Mouse (Mus musculus) left cerebral cortex, postnatal 14 days (tissue): ENCODE data around the gene Mfrp. TPM values are rescaled to one million over a fixed set of nuclear protein-coding genes. Genes with fewer than 3 reads are reported as not detected.

ENCODE experiments used
- DNase-seq, 2 experiments: peaks; one replicate each; pipeline ENCODE4 v3.0.0; 2021 to 2022; ENCODE audit warnings: low spot score in 2 of 2, mixed read lengths in 1 of 2
- intact Hi-C: fragments of 180-260 bp; cut with DNase I; formaldehyde crosslinking; loops from one replicate; pipeline ENCODE4 v1.15.1; 2025
- total RNA-seq, 2 experiments: library from RNA; stranded (reverse); gene quantifications; 2 replicates each; pipeline ENCODE4 v1.2.3; 2021

Gene Mfrp
- total RNA-seq, 2 experiments from 2014 or later, result 0.46 to 0.82 TPM

DNA sequence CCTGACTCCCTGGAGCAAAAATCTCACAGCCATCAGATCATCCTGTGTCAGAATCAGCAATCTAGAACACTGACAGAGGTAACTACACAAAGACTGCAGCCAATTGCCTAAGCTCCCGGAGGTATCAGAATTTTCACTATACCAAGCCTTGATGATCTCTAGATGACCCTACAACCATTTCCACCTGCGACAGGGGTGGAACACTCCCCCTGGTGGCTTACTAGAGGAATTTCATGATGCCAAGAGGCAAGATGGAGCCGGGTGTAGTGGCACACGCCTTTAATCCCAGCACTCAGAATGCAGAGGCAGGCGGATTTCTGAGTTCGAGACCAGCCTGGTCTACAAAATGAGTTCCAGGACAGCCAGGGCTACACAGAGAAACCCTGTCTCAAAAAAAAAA, 22.8 kb downstream of the Mfrp start:
- intact Hi-C loops, result loop anchor here (10.0 kb wide), 2 partner anchors 110 to 270 kb away; partner anchors contain the start of genes Cbl and Slc37a4
- no peak for DNase-seq

DNA sequence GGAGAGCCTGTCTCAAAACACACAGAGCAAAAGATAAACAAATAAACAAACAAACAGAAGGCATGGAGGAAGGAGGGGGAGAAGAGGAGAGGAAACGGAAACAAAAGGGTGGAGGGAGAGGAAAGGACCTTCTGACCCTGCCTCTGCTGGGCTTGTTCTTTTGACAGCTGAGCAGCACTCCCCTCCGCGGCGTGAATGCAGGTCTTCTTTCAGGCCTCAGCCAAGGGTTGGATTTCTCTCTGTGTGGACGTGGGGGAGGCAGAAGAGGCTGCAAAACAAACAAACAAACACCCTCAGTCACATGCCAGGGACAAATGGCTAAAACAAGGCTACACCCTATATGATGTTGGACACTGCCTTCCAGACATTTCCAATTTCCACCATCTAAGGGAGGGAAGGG, 23.5 kb downstream of the Mfrp start:
- intact Hi-C loops, result loop anchor here (10.0 kb wide), 2 partner anchors 110 to 270 kb away; partner anchors contain the start of genes Cbl and Slc37a4
- DNase-seq, result no peak

DNA sequence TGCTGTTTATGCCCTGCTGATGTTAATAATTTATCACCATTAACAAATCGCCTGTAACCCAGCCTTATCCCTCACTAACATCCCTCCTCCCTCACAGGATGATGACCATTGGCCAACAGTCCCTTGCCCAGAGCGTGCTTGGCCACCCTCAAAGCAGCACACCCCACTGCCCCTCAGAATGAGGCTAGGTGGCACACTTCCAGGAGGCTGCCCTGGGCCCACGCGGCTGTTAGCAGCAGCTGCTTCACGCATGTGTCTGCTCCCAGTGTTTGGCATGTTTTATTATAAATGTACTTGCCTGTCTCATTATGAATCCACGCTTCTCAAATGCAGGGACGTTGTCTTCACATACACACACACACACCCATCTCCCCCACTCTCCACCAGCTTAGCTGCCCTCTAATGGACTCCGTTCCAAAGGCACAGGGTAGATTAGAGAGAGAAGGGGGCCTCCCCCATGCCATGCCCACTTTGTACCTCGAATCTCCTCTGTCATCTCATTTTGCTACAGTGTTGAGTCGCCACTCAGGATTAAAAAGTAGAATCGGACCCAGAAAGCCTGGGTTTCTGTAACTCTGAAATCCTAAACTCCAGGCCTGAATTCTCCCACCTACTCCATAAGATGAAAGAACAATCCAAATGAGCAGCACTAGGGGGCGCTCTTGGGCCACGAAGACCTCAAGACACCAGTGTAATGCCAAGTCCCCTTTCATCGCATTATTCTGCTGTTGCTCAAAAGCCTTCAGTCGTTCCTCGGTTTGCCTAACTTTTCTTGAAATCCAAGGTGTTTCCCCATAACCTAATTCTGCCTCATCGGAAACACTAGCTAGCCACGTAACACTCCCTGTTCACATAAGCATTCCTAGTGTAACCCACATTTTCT, 24.3 kb downstream of the Mfrp start:
- DNase-seq, result peak; percentile 94
- intact Hi-C loops, result loop anchor here (10.0 kb wide), 2 partner anchors 109 to 269 kb away; partner anchors contain the start of genes Cbl and Slc37a4

DNA sequence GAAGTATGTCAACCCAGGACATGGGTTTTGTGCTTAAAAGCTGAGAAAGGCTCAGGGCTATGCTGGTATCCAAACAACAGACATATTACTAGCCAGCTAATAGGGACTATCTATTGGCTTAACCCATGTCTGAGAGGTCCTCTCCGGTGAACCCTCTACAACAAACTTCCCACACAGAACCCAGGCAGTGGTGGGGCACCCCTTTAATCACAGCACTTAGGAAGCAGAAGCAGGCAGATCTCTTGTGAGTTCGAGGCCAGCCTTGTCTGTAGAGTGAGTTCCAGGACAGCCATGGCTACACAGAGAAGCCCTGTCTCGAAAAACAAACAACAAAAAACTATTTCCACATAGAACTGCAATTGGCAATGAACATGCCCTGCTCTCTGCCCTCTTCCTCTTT, 25.2 kb downstream of the Mfrp start:
- intact Hi-C loops, result loop anchor here (10.0 kb wide), 2 partner anchors 108 to 268 kb away; partner anchors contain the start of genes Cbl and Slc37a4
- no peak for DNase-seq

DNA sequence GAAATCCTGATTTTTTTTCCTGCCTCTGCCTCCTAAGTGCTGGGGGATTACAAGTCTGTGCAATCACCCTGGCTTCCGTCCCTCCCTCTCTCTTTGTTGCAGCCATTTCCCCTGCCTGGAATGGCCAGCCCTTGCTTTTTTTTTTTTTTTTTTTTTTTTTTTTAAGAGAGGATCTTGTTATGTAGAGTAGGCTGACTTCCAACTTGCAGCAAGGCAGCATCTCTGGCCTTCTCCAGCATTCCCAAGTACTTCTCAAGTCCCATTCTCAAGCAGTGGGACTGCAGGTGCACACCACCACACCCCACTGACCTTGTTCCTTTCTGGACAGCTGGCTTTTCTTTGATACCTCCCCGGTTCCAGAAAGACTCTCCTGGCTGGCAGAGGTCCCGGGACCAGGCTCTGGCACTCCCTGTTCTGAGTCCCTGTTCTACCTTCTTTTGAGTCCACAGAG, 25.8 kb downstream of the Mfrp start:
- intact Hi-C loops, result loop anchor here (10.0 kb wide), 2 partner anchors 107 to 267 kb away; partner anchors contain the start of genes Cbl and Slc37a4
- DNase-seq, result no peak

DNA sequence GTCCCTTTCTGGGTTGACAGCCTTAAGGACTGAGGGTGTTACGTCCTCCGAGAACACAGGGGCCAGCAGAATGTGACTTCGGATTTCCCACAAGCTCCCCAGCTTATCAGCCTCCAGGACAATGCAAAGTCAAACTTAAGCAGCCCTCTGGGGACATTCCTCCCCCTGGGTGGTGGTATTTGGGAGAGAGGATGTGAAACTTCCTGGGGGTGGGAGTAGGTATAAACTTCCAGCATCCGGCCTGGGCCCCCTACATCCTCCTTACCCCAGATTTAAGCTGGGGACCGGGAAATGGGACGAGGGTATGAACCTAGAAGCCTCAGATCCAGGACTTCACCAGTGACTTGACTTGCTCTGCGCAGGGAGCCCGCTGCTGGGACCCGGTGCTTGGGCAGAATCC, 28.1 kb downstream of the Mfrp start:
- no peak for DNase-seq

DNA sequence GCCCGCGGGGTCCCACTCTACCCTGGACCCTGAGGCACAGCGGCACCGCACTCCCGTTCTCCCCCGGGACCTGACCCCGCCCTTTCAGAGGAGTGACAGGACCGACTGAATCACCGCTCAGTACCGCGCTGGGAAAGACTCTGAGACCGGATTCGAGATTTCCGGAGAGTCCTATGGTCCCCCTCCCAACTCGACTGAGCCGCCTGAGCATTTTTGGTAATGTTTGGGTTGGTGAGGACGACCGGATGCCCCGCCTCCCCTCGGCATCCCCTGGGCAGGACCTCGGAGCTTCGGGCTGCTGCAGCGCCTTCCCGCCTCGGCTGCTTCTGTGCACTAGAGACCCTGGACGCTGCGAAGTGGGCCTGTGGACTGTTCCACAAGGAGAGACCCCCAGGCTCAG, 28.5 kb downstream of the Mfrp start:
- DNase-seq, result no peak
- intact Hi-C loops, result no loop called here

More for the DNA sequence above, 28.1 kb downstream of the Mfrp start:
- intact Hi-C loops, result loop anchor here (10.0 kb wide), 2 partner anchors 105 to 265 kb away; partner anchors contain the start of genes Cbl and Slc37a4

DNA sequence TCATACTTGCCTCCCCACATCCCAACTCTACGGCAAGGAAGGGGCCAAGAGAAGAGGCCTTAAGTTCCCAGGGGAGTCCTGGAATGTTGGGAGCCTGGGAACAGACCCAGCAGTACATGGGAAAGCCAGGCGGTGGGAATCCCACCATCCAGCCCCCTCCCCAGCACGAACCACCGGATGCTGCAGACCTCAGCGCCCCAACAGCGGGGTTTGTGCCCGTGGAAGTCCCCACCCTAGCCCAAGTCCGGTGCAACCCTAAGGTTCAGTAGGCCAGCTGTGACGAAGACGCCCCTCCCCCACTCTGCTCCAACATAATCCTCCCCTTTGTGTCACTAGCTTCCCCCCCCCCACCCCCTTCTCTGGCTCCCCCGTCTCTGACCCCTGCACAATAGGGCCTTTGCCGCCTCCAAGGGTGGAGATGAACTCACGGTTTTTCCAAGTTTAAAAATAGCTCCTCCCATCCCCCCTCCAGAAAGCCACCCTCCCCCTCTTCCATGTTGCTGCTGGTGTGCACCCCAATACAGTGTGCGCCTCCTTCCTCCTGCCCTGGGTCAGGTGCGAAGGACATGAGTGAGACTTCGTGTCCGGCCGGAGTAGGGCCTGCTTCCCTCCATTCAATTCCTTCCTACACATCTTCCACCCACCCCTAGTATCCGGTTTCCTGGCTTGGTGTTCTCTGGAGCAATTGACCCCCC, 29.2 kb downstream of the Mfrp start:
- no peak for DNase-seq
- intact Hi-C loops, result no loop called here

DNA sequence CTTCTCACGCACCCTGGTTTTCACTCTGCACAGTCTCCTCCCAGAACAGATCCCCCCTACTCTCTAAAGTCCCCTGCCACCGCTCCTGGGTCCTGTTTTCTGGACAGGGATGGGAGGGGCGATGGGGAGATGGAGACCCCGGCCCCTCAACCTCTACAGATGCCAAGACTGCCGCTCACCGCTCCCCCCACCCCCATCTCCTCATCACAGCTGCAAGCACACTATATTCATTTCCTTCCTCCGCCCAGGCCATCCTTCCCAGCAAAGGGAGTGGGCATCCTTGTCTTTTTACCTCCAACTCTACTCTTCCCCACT, 29.7 kb downstream of the Mfrp start:
- no peak for DNase-seq
- intact Hi-C loops, result no loop called here

DNA sequence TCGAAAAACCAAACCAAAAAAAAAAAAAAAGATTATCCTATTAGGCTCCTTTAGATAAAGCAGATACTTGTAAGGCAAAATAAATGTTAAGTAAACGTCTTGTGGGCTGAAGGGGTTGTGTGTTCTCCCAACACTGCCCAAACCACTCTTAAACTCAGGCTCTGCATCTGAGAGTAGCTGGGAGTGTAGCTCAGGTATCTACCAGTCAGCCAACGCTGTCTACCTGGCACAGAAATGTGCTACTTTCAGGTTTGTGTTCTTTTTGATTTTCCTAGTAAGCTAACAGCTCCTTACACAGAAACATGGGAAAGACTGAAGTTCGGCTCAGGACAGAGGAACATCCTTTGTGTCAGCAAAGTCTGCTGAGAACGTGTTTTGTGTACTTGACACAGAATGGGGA, 30.7 kb downstream of the Mfrp start:
- intact Hi-C loops, result no loop called here
- no peak for DNase-seq

DNA sequence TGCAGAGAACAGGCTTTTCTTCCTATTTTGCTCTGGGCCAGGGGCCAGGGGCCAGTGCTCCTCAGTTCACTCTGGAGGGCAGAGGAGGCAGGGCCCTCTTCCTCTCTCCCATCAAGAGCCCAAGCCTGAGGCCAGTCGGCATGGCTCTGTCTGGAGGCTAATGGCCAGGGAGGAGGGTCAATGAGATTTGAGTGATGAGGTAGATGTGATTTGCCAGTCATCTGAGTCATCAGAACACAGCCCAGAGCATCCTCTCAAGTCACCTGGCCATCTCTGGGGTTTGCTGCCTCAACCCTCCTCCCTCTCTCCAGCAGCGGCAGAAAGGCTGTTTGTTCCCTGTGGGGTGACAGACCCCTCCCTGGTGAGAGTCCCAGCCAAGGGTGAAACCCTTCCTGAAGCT, 31.8 kb downstream of the Mfrp start:
- no peak for DNase-seq
- intact Hi-C loops, result no loop called here

DNA sequence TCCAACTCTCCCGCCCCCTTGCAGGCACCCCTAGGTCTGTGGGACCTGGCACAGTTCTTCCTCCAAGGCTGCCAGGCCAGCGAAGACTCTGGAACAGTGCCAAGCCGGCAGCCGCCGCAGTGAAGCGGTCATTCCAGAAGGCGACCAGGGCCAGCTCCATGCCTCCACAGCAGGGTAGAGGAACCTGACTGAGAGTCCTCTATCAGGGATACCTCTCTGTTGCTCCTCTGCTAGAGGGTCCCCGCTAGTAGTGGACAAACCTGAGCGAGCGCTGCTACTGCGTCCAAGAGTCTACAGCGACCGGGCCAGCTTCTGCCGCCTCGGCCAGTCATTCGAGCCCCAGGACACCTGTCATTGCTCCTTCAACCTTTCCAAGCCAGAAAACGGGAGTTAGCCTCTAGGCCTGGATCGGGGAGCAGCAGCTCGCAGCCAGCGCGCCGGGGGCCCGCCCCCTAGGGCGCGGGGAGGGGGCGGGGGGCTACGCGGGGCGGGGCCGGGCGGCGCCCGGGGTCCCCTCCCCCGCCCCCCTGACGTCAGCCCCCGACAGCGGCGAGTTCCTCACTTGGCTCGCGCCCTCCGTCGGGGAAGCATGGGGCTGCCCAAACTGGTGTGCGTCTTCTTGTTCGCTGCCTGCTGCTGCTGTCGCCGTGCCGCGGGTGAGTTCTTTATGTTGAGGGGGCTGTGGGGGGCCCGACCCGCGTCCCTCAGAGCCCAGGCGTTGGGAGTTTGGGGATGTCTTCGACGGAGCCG, 32.7 kb downstream of the Mfrp start, which contains the start of gene Mcam:
Gene Mcam, plus strand, starts transcription at position 369 of the 750 bp plus-strand sequence.
- DNase-seq, result peak in 1 of 2 experiments; percentile 44
- intact Hi-C loops, result no loop called here

DNA sequence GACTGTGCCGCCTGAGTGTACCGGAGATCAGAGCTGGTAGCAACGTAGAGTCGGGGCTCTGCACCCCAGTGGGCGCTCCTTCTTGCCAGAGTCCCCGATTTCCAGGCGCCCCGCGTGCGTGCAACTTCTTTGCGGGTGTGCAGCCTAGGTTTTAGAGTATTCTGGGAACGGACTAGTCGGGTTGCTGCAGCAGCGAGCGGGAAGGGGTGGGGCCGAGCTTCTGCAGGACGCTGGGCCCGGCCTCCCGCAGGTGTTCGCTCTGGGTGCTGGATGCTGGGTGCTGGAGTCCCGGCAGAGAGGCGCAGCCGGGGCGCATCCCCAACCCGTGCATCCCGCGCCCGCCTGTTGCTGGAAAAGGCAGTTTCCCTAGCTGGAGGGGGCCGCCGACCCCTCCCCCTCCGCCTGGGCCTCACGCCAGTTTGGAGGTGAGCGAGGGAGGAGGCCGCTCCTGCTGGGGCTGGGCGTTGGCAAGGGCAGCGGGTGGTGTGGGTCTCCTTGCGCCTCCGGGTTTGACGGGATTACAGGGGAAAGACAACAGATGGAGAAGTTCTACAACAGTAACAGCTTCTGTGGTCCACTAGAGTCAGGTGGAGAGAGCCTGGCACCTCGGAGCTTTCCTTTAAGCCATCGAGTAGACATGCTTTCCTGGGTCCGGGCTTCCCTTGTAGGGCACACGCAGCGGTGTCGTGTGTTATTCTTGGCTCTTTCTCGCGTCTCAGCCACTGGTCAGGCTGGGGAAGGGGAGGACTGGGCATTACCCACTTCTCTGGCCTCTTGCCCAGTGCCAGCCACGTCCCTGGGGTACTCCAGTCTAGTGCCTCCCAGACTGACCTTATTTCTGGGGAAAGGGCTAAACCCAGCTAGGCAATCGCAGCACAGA, 33.6 kb downstream of the Mfrp start:
- DNase-seq, result no peak
- intact Hi-C loops, result no loop called here

DNA sequence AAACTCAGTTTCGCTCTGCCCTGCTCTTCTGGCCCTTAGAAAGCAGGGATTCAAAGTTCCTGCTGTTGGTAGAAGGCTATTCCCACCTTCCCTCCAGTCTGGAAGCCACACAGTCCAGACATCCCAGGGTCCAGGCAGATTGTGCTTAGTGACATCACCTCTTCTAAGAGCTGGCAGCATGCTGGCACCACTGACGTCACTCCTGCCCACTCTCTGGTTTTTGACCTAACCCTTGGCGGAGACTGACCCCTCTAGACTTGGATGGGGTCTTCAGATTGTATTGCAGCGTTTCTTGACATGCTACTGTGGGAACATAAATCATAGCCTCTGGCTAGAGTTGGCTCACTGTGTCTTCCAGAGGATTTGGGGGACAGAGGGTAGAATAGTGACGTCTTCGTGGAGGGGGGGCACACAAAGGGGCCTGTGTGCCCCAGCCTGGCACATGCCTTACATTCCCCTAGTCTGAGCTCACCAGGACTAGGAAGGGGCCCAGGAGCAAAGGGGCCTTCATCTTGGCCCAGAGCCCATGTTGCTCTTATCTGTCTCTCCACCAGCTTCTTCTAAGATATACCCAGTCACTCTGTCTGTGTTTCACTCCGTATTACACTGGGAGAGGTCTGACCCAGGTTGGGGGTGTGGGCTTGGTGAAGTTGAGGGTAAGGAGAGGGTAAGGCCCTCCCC, 34.3 kb downstream of the Mfrp start:
- intact Hi-C loops, result no loop called here
- DNase-seq, result no peak

DNA sequence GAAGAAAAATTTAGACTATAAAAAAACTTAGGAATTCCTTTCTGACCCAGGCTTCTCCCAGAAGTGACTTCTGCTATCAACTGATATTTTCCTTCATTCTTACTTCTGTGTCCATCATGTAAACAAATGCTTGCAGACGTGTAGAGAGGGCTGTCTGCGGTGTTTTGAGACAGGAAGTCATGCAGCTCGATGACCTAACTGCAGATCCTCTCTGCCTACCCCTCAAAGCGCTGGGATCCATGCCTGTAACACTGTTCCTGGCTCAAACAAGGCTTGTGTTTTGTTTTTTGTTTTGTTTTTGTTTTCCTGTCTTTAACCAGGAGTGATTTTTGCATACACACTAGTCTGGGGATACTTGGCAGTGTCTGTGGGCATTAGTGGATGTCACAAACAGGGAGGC, 36.3 kb downstream of the Mfrp start:
- intact Hi-C loops, result no loop called here
- no peak for DNase-seq

DNA sequence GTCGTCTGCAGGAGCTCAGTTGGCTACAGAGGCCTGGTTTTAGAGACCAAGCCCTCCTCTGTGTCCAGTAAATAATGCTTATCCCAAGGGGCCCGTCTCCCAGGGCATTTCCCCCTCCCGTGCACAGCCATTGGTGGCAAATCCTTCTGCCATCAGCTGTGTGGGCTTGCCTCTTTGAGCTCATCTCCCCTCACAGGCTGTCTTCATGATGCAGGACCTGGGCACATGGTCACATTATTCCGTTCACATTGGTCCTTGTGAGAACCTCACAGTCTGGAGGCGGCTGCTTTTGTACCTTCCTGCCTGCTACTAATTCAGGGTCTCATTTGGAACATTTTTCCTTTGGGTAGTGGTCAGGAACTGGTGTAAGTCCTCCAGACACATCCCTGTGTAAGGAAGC, 40.4 kb downstream of the Mfrp start:
- intact Hi-C loops, result no loop called here

DNA sequence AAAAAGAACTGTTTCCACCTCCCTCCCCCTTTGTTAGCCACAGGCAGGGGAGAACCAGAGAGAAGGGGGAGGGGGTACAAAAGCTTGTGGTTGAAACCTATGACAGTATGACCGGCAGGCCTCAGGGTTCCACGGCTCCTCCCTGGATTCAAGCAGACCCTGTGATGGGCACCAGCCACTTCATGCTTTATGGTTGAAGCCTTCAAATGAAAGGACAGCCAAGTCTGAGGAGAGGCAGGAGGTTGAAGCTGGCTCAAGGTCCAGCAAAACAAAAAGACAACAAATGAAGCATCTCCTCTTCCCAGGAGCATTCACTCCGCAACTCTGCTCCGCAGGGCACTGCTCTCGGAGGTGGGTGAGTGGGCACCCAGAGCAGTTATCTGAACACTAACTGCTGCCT, 41.9 kb downstream of the Mfrp start:
- intact Hi-C loops, result no loop called here
- DNase-seq, result no peak

More for the DNA sequence above, 40.4 kb downstream of the Mfrp start:
- no peak for DNase-seq

DNA sequence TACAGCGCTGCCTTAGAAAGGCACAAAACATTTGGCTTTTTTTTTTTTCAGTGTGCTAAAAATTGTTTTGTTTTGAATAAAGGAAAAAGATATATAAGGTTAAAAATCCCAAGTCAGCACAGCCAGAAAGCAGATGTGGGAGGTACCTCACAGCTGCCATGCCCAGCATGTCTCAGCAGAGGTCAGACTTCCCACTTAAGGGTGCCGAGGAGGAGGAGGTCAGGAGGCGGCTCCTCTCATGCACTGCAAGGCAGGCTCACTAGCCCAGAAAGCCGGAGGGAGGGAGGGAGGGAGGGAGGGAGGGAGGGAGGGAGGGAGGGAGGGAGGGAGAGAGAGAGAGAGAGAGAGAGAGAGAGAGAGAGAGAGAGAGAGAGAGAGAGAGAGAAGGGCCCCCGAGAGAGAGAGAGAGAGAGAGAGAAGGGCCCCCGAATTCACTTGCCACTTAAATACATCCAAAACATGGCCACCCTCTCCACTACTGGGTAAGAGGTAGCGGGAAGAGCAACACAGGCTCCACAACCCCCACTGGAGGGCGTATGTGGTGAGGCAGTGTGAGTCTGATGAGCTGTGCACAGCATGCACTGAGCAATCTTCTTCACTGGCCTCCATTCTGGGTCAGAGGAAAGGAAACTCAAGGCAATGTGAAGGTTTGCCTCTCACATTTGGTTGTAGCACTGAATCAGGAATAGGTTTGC, 42.6 kb downstream of the Mfrp start:
- intact Hi-C loops, result no loop called here

More for the DNA sequence above, 42.6 kb downstream of the Mfrp start:
- DNase-seq, result no peak
